Mouse (Mus musculus): ENCODE data around the gene Rapgef4. TPM values are rescaled to one million over a fixed set of nuclear protein-coding genes. Genes with fewer than 3 reads are reported as not detected.

Rapgef4 gene
- 100 to 1,000 TPM; 281 to 297 TPM for total RNA-seq (2021)

- no peak for DNase-seq (ENCODE audit: extremely low spot score in 1 of 2, low spot score in 1 of 2)
Measured at GRCm38 (mm10) chr2:71980771-71981342, at the start of gene Rapgef4. Gene Rapgef4, plus strand, starts transcription at chr2:71981240.

- no peak for DNase-seq (ENCODE audit: extremely low spot score in 1 of 2, low spot score in 1 of 2)
Measured at GRCm38 (mm10) chr2:71934046-71934445, 47.0 kb upstream of the Rapgef4 start.

- DNase-seq (ENCODE audit: extremely low spot score in 1 of 2, low spot score in 1 of 2), result no peak
Measured at GRCm38 (mm10) chr2:71936711-71937110, 44.3 kb upstream of the Rapgef4 start.

GRCm38 (mm10) chr2:71937649-71938308, 43.3 kb upstream of the Rapgef4 start:
- DNase-seq (ENCODE audit: extremely low spot score in 1 of 2, low spot score in 1 of 2), result no peak

GRCm38 (mm10) chr2:71938716-71939393, 42.2 kb upstream of the Rapgef4 start:
- DNase-seq (ENCODE audit: extremely low spot score in 1 of 2, low spot score in 1 of 2), result no peak

GRCm38 (mm10) chr2:71941005-71941720, 39.9 kb upstream of the Rapgef4 start:
- DNase-seq (ENCODE audit: extremely low spot score in 1 of 2, low spot score in 1 of 2), result no peak

GRCm38 (mm10) chr2:71941721-71942087, 39.3 kb upstream of the Rapgef4 start:
- no peak for DNase-seq (ENCODE audit: extremely low spot score in 1 of 2, low spot score in 1 of 2)

GRCm38 (mm10) chr2:71951212-71951611, 29.8 kb upstream of the Rapgef4 start:
- no peak for DNase-seq (ENCODE audit: extremely low spot score in 1 of 2, low spot score in 1 of 2)

- peak; percentile 56 to 71 for DNase-seq (ENCODE audit: extremely low spot score in 1 of 2, low spot score in 1 of 2)
Measured at GRCm38 (mm10) chr2:71955637-71956036, 25.4 kb upstream of the Rapgef4 start.

- DNase-seq (ENCODE audit: extremely low spot score in 1 of 2, low spot score in 1 of 2), result no peak
Measured at GRCm38 (mm10) chr2:71956463-71956862, 24.6 kb upstream of the Rapgef4 start.

- DNase-seq (ENCODE audit: extremely low spot score in 1 of 2, low spot score in 1 of 2), result no peak
Measured at GRCm38 (mm10) chr2:71957951-71958350, 23.1 kb upstream of the Rapgef4 start.

GRCm38 (mm10) chr2:71958393-71958792, 22.6 kb upstream of the Rapgef4 start:
- no peak for DNase-seq (ENCODE audit: extremely low spot score in 1 of 2, low spot score in 1 of 2)

GRCm38 (mm10) chr2:71964216-71964615, 16.8 kb upstream of the Rapgef4 start:
- DNase-seq (ENCODE audit: extremely low spot score in 1 of 2, low spot score in 1 of 2), result no peak

- peak in 1 of 2 experiments; percentile 45 for DNase-seq (ENCODE audit: extremely low spot score in 1 of 2, low spot score in 1 of 2)
Measured at GRCm38 (mm10) chr2:71965476-71965875, 15.6 kb upstream of the Rapgef4 start.

GRCm38 (mm10) chr2:71966737-71967136, 14.3 kb upstream of the Rapgef4 start:
- DNase-seq (ENCODE audit: extremely low spot score in 1 of 2, low spot score in 1 of 2), result no peak

- DNase-seq (ENCODE audit: extremely low spot score in 1 of 2, low spot score in 1 of 2), result no peak
Measured at GRCm38 (mm10) chr2:71967855-71968254, 13.2 kb upstream of the Rapgef4 start.

- no peak for DNase-seq (ENCODE audit: extremely low spot score in 1 of 2, low spot score in 1 of 2)
Measured at GRCm38 (mm10) chr2:71973646-71974045, 7.4 kb upstream of the Rapgef4 start.

GRCm38 (mm10) chr2:71974143-71974846, 6.7 kb upstream of the Rapgef4 start:
- no peak for DNase-seq (ENCODE audit: extremely low spot score in 1 of 2, low spot score in 1 of 2)

GRCm38 (mm10) chr2:71979981-71980380, 1.1 kb upstream of the Rapgef4 start:
- no peak for DNase-seq (ENCODE audit: extremely low spot score in 1 of 2, low spot score in 1 of 2)

GRCm38 (mm10) chr2:71981343-71981851, 357 bp downstream of the Rapgef4 start:
- peak in 1 of 2 experiments; percentile 37 for DNase-seq (ENCODE audit: extremely low spot score in 1 of 2, low spot score in 1 of 2)

All from layer of hippocampus, postnatal 25 days (tissue).